Mouse (Mus musculus): ENCODE results near the gene Dapk2.

DNA sequence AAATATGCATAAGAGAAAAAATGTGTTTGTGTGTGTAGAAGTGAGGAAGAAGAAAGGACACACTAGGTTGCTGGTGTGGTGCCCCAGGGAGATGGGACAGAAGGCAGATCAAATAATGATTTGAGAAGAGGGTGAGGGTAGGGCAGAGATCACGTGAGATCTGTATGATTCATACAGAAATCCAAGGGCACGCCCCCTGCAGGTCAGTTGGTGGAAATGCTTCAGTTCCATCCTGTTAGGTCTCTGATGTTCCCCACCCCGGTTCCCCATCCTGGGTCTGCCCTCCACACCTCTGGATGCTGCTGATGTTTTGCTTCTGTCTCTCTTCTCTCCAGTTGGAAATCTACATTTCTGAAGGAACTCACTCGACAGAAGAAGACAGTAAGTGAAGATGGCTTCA lies 22.1 kb upstream of the Dapk2 start:
- TF ChIP-seq CTCF (IDR thresholded peaks at IDR 0.05; ENCODE audit: insufficient read depth, low read depth, low read length) (no peak), POLR2A (IDR thresholded peaks at IDR 0.05; ENCODE audit: insufficient read depth, low read depth, low read length) (no peak)

All from olfactory bulb, adult 2 months (tissue).